Mouse (Mus musculus) heart, embryonic 11.5 days (tissue): ENCODE measurements around the gene Utp4. TPM values are rescaled to one million over a fixed set of nuclear protein-coding genes. Genes with fewer than 3 reads are reported as not detected.
"Not testable (repeated sequence)": the region's sequence is repeated elsewhere in the genome, so short reads cannot be mapped to it uniquely, and the experiment has no call there.

ENCODE experiments used
- ATAC-seq: fragments of 200-750 bp; cut with Nextera tagmentation; replicated peaks from 2 replicates; pipeline ENCODE4 v1.8.0; 2017; ENCODE audit warnings: moderate library complexity; ENCODE audit not compliant: insufficient number of reproducible peaks, low FRiP score, low TSS enrichment
- H3K27ac ChIP-seq: fragments of 300-500 bp; sonication (generic); 2 replicates; pipeline ENCODE4 v1.5.1; 2014; ENCODE audit warnings: mild to moderate bottlenecking, low read depth, low read length
- H3K27me3 ChIP-seq: fragments of 300-500 bp; sonication (generic); 2 replicates; pipeline ENCODE4 v1.6.1; 2014; ENCODE audit warnings: mild to moderate bottlenecking, low read length, mixed read lengths; ENCODE audit not compliant: control insufficient read depth, insufficient read depth
- H3K36me3 ChIP-seq: fragments of 300-500 bp; sonication (generic); 2 replicates; pipeline ENCODE4 v1.6.1; 2014; ENCODE audit warnings: mild to moderate bottlenecking, low read length, moderate library complexity, mixed read lengths; ENCODE audit not compliant: control insufficient read depth, insufficient read depth
- H3K4me1 ChIP-seq: fragments of 300-500 bp; sonication (generic); 2 replicates; pipeline ENCODE4 v1.6.1; 2014; ENCODE audit warnings: low read length; ENCODE audit not compliant: control insufficient read depth, insufficient read depth
- H3K4me2 ChIP-seq: fragments of 300-500 bp; sonication (generic); 2 replicates; pipeline ENCODE4 v1.6.1; 2014; ENCODE audit warnings: mild to moderate bottlenecking, moderate library complexity
- H3K4me3 ChIP-seq: fragments of 300-500 bp; sonication (generic); 2 replicates; pipeline ENCODE4 v1.5.1; 2014; ENCODE audit warnings: low read depth, low read length
- H3K9ac ChIP-seq: fragments of 300-500 bp; sonication (generic); 2 replicates; pipeline ENCODE4 v1.6.1; 2014; ENCODE audit warnings: mild to moderate bottlenecking, low read depth, low read length, moderate library complexity
- H3K9me3 ChIP-seq: fragments of 300-500 bp; sonication (generic); replicated peaks from 2 replicates; pipeline ENCODE4 v1.6.1; 2016; ENCODE audit warnings: low read length; ENCODE audit not compliant: control insufficient read depth
- WGBS: fragments of 180-500 bp; shearing (Covaris S2); extraction: QIAGEN DNeasy Blood & Tissue Kit; methylation state at CpG from one replicate; pipeline ENCODE4 v1.1.7; 2014; ENCODE audit not compliant: insufficient replicate concordance; 5-methylcytosine and 5-hydroxymethylcytosine counted together
- polyA plus RNA-seq: library from polyadenylated mRNA; unstranded; fragments of >200 nt; fragmentation: Nextera tagmentation; extraction: Ambion mirVana; gene quantifications from 2 replicates; pipeline ENCODE4 v1.2.1, GENCODE M21; 2014

The Utp4 gene
- polyA plus RNA-seq, 1 experiment from 2014 or later = 53.9 TPM

DNA sequence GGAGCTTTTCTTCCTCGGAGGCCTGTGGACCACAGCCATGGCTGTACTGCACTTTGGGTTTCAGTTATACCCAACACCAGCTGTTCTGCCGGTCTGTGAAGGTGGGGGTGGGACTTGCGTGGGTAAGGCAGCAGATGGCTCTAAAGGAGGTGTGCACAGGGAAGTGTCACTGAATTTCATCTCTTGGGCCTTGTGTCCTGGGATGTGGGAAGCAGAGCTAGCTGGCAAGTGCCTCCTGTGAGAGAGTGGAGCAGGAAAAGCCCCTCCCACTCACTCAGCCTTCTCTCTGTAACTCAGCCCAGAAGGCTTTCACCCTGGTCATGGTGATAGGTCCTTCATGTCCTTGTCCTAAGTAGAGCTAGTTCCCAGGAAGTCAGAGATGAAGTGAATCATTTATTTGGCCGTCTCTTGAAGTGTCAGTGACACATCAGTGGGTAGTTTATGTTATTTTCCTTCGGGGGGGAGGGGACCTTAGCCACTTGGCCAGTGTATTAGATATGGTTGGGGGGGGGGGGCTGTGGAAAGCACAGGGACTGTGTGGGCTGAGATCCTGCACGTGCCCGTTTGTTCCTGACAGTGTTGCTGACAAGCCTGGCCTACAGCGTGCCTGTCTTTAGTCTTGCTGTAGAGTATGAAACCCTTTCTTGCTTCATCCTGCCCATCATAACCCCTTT is 26.4 kb downstream of the Utp4 start:
- ATAC-seq = no peak; the same call in 1 of the 2 replicates
- WGBS = 87% methylated on average over 8 of the region's 8 CpGs
- H3K27ac ChIP-seq = no peak overlapping the region
- H3K4me2 ChIP-seq = no peak overlapping the region
- no peak overlapping the region for H3K9ac ChIP-seq
- no peaks in the 10 kb centered on the region for H3K9me3 ChIP-seq
- H3K4me3 ChIP-seq = no peak overlapping the region
- H3K4me1 ChIP-seq = no peaks in the 10 kb centered on the region
- H3K36me3 ChIP-seq = peaks cover 38% of the 10 kb centered on the region
- H3K27me3 ChIP-seq = no peaks in the 10 kb centered on the region

GRCm38 (mm10) chr8:106920395-106920741 is 26.9 kb downstream of the Utp4 start:
- no peak overlapping the region for H3K4me3 ChIP-seq
- WGBS = 97% methylated on average over 5 of the region's 5 CpGs
- no peak overlapping the region for H3K9ac ChIP-seq
- no peaks in the 10 kb centered on the region for H3K4me1 ChIP-seq
- H3K4me2 ChIP-seq = no peak overlapping the region
- no peaks in the 10 kb centered on the region for H3K9me3 ChIP-seq
- no peak for ATAC-seq
- no peak overlapping the region for H3K27ac ChIP-seq
- H3K27me3 ChIP-seq = no peaks in the 10 kb centered on the region
- H3K36me3 ChIP-seq = peaks cover 38% of the 10 kb centered on the region

DNA sequence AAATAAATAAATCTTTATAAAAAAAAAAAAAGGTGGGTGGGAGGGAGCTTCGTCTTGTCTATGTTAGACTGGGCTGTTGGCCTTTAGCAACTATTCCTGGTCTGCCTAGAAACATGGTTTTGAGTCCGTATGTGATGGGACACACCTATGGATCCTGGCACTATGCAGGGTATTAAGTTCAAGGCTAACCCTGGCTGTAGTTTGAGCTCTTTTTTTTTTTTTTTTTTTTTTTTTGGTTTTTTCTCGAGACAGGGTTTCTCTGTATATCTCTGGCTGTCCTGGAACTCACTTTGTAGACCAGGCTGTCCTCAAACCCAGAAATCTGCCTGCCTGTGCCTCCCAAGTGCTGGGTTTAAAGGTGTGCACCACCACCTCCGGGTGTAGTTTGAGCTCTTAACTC is 30.6 kb downstream of the Utp4 start:
- WGBS = 82% methylated on average over 4 of the region's 4 CpGs
- no peaks in the 10 kb centered on the region for H3K9me3 ChIP-seq
- H3K4me3 ChIP-seq = no peak overlapping the region
- no peaks in the 10 kb centered on the region for H3K4me1 ChIP-seq
- no peaks in the 10 kb centered on the region for H3K27me3 ChIP-seq
- peaks cover 19% of the 10 kb centered on the region for H3K36me3 ChIP-seq
- no peak overlapping the region for H3K27ac ChIP-seq
- H3K4me2 ChIP-seq = no peak overlapping the region
- no peak for ATAC-seq
- H3K9ac ChIP-seq = no peak overlapping the region

DNA sequence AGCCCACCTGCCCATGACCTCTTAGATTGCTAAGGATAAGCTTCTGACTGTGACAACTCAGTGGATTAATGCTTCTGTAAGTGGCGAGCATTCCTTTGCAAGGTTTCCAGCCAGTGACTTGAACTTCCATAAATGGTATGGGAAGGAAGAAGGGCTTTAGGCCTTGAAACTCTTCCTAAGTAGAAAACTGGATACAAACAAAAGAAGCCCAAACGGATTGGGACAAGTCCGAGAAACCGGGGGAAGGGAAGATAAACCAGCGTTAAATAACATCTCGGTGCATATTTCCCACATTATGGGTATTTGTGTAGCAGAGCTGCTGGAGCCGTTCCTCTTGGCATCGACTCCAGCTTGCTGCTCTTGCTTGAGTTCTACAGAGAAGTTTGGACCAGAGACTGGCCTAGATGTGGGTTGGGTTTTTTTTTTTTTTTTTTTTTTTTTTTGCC is 31.5 kb downstream of the Utp4 start:
- Histone ChIP-seq H3K9me3 (no peaks in the 10 kb centered on the region), H3K36me3 (peaks cover 12% of the 10 kb centered on the region), H3K4me3 (no peak overlapping the region), H3K9ac (no peak overlapping the region), H3K4me2 (no peak overlapping the region), H3K4me1 (no peaks in the 10 kb centered on the region), H3K27me3 (no peaks in the 10 kb centered on the region), H3K27ac (no peak overlapping the region)
- 75% methylated on average over 8 of the region's 8 CpGs for WGBS
- ATAC-seq = no peak

DNA sequence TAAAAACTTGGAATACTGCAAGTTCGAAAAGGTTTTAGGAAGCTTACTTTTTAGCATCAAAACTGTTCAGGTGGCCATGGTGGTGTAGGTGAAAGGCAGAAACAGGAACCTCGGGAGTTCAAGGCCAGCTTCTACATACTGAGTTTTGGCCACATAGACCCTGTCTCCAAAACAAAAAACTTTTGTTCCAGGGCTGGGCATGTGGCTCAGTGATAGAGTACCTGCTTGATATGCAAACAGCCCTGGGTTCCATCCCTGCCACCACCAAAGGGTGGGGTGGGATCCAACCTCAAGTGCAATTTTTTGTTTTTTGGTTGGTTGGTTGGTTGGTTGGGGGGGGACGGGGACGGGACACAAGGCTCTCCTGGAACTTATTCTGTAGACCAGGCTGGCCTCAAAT is 32.0 kb downstream of the Utp4 start:
- no peaks in the 10 kb centered on the region for H3K27me3 ChIP-seq
- H3K4me1 ChIP-seq = no peaks in the 10 kb centered on the region
- no peak overlapping the region for H3K4me2 ChIP-seq
- peaks cover 7% of the 10 kb centered on the region for H3K36me3 ChIP-seq
- H3K9ac ChIP-seq = no peak overlapping the region
- no peak overlapping the region for H3K27ac ChIP-seq
- ATAC-seq = no peak
- 86% methylated on average over 4 of the region's 4 CpGs for WGBS
- no peak overlapping the region for H3K4me3 ChIP-seq
- H3K9me3 ChIP-seq = no peaks in the 10 kb centered on the region

DNA sequence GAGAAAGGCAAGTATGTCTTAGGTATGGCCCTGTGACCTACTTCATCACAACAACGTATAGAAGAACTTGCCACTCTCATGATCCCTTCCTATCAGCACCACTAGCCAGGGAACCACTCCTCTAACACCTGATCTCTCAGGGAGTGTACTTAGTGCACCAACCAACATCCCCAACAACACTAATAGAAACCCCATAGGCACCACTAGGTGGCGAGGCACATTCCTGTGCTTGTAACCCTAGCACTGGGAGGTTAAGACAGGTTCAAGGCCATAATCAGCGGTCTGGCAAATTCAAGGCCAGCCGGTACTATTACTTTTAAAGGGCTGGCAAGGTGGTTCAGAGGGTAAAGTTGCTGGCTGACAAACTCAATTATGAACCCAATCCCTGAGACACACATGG is 33.8 kb downstream of the Utp4 start:
- H3K9me3 ChIP-seq = no peaks in the 10 kb centered on the region
- no peak for ATAC-seq
- no peaks in the 10 kb centered on the region for H3K27me3 ChIP-seq
- H3K4me1 ChIP-seq = no peaks in the 10 kb centered on the region
- no peak overlapping the region for H3K4me2 ChIP-seq
- no peak overlapping the region for H3K9ac ChIP-seq
- WGBS = 47% methylated on average over 4 of the region's 4 CpGs
- no peak overlapping the region for H3K27ac ChIP-seq
- no peak overlapping the region for H3K4me3 ChIP-seq
- H3K36me3 ChIP-seq = peaks cover 6% of the 10 kb centered on the region

- not testable (repeated sequence) for H3K9me3 ChIP-seq, H3K4me3 ChIP-seq, ATAC-seq, H3K4me2 ChIP-seq, H3K27ac ChIP-seq, H3K4me1 ChIP-seq, H3K27me3 ChIP-seq, H3K36me3 ChIP-seq, H3K9ac ChIP-seq
- 86% methylated on average over 10 of the region's 11 CpGs for WGBS
These were observed 34.7 kb downstream of the Utp4 start for GRCm38 (mm10) chr8:106928182-106928581.

DNA sequence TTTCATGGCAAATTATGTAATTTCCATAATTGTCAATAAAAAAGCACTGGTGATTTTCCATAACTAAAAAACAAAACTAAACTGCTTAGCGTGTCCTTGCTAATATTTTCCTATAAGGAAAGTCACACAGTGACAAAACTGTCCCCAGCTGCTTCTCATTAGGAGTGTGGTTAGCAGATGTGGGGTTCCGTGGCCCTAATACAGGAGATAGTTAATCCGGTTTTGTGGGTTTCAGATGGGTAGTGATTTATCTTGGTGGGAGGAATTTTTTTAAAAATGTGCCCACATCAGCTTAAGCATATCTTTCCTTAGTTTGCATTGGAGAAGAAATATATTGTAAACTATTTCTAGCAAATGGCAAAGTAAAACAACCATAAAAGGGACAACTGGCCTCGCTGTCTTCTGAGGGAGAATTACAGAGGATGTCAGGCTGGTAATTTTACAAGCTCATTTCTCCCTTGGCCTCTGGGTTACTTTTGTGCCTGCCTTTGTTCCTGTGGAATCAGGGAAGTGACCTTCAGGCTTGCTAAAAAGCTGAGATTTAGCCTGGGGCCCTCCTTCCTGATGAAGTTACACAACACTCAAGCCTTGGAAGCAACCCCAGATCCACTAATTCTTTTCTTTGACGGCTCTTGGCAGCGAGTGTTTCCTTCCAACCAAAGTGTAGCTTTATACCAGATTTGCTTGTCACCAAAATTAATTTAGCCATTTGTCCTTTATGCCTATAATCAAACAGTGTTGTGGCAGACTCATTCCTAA is 35.9 kb downstream of the Utp4 start:
- Histone ChIP-seq H3K9ac (no peak overlapping the region), H3K27me3 (no peaks in the 10 kb centered on the region), H3K9me3 (no peaks in the 10 kb centered on the region), H3K4me2 (no peak overlapping the region), H3K27ac (no peak overlapping the region), H3K4me3 (no peak overlapping the region), H3K36me3 (no peaks in the 10 kb centered on the region), H3K4me1 (no peaks in the 10 kb centered on the region)
- no peak for ATAC-seq
- 70% methylated on average over 6 of the region's 6 CpGs for WGBS

DNA sequence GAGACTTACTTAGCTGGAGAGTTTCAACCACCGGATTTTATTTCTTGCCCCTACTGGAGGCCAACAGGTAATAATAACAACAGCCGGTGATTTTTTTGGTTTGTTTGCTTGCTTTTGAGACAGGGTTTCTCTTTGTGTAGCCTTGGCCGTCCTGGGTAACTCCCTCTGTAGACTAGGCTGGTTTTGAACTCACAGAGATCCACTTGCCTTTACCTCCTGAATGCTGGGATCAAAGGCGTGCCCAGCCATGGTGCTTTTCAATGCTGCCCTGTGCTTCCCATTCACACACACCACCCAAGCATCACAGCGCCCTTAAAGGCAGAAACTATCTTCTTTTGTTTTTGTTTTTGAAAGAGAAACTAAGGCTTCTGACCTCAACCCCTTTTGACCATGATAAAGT is 36.5 kb downstream of the Utp4 start:
- no peaks in the 10 kb centered on the region for H3K36me3 ChIP-seq
- 79% methylated on average over 5 of the region's 5 CpGs for WGBS
- no peak overlapping the region for H3K4me3 ChIP-seq
- H3K27me3 ChIP-seq = no peaks in the 10 kb centered on the region
- no peak for ATAC-seq
- no peak overlapping the region for H3K4me2 ChIP-seq
- H3K4me1 ChIP-seq = no peaks in the 10 kb centered on the region
- H3K9me3 ChIP-seq = no peaks in the 10 kb centered on the region
- H3K27ac ChIP-seq = no peak overlapping the region
- H3K9ac ChIP-seq = no peak overlapping the region
